Mouse (Mus musculus) activated CD4-positive, CD25-positive, alpha-beta regulatory T cell, adult 4 months (primary cell): ENCODE measurements at regions not wholly inside any gene's neighbourhood (a gene's known extent, or its start where the extent isn't known, plus 50 kb on each side); places are given as distances from the start of the nearest gene placed in this dataset.

Source experiments
- ATAC-seq: one replicate; pipeline ENCODE4 v1.8.0; 2017

DNA sequence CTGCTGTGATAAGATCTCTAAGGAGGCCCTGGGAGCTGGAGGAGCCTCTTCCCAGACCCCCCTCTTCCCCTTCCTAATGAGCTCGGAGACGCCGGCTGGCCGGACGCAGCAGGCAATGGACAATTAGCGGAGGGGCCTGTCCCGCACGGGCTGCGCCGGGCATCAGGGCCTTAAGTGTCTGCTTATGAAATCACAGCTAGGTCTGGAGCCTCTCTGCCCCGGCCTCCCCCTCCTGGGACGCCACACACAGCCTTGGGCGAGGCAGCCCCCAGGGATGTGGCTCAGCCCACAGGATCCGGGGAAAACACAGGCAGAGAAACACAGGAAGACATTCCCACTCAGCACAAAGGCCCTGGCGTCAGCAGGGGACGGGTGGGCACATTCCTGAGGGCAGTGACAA is 420.6 kb downstream of the Med13l start:
- ATAC-seq, result no peak

DNA sequence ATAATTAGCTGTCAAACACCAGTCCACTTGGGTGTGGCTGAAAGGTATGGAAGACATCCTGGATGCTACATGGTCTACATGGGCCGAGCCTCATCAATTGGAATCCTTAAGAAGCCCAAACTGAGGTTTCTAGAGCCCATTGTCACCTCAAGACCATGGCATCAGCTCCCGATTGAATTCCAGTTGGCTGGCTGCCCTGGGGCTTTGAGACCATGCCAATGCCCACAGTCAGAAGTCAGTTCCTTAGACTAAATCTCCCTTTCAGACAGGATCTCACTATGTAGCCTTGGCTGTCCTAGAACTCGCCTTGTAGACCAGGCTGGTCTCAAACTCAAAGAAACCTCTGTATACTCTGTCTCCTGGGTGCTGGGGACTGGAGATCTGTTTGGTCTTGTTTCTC is 423.8 kb downstream of the Med13l start:
- no peak for ATAC-seq

DNA sequence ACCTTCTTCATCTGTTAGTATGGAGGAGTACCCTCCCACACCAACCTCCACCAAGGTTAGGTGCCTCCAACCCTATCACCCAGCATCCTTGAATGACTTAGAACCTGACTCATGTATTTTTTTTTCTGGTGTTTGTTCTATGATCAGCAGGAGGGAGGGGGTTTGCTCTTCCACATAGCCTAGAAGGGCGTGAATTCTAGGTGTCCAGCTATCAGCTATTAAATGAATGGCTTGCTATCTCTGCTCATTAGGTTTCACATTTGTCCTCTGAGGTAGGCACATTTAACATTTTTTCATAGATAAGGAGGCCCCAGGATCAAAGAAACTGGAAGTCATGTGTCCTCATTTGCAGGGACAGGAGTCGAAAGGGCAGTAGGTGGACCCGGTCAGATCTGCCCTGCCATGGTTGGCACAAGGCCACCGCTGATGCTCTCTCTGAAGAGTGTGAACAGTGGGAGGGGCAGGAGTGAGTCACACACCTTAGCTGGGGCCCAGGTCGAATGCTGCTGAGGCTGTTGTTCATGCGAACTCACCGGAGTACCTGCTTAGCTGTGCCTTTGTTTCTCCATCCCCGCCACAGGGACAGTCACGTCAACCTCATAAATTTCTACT is 424.4 kb downstream of the Med13l start:
- no peak for ATAC-seq

DNA sequence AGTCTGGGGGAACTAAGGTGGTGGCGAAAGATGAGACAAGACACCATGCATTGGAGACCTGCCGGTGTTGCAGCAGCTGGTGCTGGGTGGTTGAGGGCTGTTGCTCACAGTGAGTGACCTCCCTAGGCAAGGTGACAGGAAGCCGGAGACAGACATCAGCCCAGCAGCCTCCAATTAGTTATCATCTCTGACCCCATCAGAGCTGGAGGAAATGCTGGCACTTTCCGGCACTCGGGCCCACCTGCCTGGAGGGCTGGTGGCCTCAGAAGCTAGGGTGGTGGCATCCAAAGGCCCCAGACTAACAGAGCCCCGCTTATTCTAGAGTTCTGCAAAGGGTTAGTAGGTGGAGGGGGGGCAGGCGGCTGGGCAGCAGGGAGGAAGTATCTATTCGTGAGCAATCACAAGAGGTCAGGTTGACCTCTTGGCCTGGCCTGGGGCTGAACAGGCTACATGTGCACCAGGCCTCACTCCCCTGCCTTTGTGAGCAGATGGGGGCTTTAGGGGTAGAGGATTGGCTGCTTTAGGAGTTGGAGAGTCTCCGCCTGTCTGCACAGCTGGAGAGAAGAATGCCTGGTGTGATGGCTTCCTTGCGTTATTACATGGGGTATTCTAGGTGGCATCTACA is 427.0 kb downstream of the Med13l start:
- no peak for ATAC-seq

DNA sequence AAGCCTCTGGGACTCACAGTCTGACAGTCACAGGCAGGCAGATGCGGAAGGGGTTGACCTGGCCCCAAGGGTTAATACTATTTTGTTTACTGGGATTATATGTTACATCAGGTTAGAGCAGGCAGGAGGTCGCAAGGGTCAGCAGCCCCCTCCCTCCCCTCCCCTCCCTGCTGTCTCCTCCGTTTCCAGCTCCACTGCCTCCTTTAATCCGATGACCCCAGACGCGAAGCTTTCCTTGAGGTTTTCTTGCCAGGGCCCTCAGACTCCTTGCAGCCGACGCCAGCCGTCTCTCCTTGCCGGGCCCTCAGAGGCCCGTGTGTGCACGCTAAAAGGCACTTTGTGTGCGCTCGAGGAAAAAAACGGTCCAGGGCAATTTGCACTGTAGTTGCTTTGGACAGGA is 438.6 kb downstream of the Med13l start:
- ATAC-seq, result no peak

DNA sequence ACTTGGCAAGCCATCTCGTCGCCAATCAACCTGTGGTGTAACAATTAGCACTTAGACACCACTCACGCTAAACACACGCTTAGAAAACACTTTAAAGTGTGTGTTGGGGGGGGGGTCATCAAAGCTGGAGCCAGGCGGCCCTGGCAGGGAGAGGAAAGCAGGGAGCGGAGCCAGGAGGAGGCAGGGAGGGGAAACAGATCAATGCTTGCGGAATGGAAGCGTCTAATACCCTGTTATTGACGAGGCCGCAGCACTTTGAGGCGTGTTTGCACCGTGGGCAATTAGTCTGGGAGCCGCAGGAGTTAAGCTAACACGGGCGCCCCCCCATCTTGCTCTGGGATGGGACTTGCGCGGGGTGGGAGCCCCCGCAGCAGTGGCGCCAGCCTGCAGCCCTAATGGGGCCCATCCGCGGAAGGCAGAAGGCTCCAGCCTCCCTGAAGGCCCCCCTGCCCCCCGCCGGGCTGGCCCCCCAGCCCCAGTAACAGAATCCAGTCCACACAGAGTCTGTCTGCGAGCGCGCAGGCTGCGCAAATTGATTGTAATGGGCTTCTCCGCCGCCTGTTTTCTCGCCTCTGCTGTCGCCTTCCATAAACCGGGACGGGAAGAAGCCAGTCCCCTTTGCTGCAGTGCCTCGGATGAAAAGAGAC is 445.5 kb downstream of the Med13l start:
- no peak for ATAC-seq

DNA sequence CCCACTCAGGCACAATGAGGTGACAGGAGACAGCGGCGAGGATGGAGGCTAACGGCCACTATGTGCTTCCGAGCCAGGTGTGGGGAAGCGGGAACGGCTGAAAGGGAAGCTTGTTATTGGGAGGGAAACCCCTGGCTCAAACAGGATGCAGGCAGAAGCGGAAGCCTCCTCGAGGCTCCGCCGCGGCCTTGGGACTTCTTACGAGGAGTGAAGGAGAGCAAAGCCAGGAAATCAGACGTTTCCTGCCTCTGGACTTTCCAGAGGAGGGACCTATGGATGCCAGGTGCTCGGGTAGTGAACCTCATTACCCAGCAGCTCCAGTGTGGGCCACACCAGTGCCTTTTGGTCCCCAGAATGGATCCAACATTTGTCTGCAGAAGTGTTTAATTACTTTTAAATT is 449.6 kb downstream of the Med13l start:
- ATAC-seq, result no peak

DNA sequence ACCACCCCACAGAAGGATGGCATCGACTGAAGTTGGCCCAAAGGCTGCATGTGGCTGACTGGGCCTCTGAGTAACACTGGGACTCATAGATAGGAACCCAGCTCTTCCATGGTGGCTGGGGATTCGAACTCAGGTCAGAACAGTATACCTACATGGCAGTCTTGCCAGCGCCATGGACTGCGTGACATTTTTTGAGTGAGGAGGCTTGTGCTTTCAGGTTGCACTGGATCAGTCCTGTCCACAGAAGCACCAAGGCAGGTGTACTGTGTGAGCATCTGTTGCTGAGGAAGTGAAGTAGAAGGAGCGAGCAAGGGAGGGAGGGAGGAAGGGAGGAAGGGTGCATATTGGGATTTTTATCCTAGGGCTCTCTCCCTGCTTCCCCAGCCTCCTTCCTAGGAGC is 454.7 kb downstream of the Med13l start:
- ATAC-seq, result no peak

DNA sequence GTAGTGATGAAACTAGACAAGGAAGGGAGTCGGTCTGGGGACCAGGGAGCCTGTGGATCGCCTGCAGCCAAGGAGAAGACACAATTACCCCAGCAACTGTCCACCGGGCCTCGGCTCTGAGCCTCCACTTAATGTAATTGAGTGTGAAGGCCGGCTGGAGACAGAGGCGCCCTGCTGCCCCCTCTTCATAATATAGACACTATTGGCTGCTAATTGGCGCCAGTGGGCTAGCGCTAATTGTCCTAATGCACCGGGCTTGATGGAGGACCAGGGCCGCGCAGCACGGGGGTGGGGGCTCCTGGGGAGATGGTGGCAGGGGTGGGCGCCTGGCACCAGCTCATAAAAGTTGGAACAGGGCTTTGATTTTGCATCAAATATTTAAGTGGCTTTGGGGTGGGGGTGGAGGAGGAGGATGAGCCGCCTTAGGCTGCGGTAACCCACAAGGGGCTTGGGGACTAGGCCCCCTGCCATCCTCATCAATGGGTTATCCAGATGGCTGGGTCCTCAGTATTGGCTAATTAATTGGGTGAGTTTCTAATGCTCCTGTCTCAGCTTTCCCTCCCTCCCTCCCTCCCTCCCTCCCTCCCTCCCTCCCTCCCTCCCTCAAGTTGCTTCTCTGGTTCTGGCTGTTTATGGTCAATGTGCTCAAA is 455.3 kb downstream of the Med13l start:
- ATAC-seq, result no peak

DNA sequence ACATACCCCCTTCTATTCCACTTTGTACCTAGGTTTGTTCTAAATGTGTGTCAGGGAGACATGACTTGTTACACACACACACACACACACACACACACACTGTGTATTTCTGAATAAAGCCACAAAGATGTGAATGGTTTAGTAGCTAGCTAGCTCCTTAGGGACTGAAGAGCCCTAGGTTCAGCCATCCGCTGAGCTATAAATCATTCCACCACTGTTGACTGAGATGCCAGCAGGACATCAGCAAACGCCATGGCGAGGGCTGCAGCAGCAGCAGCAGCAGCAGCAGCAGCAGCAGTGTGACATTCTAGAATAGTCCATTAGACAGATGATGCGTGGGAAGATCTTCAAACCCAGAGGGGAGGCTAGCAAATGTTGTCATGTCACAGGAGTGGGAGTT is 455.9 kb downstream of the Med13l start:
- no peak for ATAC-seq

DNA sequence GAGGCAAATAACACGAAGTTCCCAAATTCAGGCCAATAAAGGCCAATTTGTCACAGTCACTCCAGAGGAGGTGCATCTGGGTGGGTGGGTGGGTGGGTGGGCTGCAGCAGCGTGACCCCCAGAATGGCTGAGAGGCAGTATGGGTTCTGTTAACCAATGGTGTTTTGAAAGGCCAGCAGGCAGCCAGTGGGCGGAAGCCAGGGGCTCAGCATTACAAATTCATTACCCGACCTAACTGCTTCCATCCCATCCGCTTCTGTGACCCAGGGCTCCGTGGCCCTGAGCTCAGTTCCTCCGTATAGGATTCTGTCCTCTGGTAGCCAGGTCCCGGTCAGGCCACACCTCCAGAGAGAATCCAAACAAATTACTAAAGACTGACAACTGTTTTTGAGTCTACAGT is 463.5 kb downstream of the Med13l start:
- no peak for ATAC-seq

DNA sequence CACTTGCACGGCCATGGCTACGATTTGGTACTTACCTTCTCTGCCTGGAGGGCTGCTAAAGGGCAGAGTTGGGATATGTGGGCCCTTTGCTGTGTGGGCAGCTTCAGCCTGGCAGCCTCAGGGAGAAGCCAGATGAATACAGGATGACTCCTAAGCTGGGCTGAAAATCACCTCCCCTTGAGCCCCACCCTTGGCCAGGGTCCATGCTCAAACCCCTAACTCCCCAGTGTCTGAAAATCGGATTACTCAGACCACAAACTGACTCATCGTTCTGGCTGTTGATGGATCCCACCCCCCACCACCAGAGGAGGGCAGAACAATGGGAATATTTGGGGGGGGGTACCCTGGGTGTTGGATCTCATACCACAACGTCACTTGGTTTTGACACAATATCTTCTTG is 471.6 kb downstream of the Med13l start:
- ATAC-seq, result no peak

DNA sequence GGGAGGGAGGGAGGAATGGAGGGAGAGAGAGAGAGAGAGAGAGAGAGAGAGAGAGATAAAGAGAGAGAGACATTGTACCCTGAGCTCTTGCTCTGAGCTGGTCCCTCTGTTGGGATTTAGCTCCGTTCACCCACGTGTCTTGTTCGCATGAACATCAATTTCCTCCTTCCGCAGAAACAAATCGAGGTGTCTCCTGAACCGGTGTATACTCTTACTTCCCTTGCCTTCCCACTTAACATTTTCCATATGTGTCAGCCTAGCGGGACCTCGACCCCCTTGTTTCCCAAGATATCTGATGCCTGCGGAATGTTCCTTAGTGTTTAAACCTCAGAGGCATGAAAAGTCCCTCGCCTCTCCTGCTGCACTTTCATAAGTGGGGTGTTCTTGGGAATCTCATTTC is 484.1 kb downstream of the Med13l start:
- ATAC-seq, result no peak

DNA sequence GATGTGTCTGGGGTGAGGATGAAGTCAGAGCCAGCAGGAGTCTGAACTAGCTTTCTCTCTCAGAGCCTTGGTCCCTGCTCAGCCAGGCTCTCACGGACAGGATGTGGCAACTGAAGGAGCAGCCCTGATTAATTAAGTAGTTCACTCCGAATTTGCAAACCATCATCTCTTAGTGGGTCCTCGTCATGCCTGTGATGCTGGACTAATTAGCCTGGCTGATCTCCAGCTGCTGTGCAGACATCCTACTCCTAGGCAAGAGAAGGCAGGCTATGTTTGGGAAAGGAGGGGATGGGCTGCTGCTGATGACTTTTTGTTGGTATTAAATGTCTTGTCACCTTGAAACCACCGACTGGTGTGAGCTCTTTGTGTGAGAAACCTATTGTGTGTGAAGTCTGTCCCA is 487.1 kb downstream of the Med13l start:
- ATAC-seq, result no peak

DNA sequence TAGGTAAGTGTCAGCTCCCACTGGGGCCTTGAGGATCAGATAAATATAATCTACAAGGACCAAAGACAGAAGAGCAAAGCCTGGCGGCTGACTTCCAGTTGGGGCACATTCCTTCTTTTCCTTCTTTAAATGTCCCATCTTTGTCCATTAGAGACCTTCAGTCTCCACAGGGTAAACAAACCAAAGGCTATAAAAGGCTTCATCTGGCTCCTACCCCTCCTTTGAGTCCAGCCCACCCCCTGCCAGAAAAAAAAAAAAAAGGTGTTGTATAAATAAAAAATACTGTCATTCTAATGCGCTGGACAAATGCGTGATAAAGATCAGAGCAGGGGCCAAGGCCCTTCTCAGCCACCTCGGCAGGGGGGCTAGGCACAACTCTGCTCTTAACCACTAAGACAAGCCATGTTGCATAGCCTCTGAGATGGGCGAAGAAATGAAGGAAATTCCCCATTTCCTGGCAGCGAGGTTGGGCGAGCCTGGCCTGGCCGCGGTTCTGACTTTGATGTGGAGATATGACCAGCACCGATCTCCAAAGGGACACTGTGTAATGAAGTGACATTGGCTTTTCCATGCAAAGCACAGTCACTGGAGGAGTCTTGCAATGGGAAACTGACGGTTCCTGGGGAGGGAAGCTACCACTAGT is 492.0 kb downstream of the Med13l start:
- no peak for ATAC-seq

DNA sequence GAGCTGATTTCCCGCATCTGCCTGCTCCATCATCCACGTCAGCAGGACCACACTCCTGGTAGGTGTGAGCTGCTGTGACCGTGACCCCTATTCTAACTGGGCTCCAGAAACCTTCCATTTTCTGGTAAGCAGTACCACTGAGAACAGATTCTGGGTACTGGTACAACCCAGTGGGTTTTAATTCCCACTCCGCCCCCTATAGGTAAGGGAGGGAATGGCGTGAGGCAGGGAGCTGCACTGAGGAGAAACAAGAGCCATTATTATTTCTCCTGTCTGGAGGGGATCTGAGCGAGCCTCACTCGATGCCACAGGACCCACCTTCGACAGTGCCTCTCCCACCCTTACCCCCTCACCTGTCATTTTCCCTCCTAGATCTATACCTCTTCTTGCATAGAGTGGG is 493.3 kb downstream of the Med13l start:
- ATAC-seq, result no peak

DNA sequence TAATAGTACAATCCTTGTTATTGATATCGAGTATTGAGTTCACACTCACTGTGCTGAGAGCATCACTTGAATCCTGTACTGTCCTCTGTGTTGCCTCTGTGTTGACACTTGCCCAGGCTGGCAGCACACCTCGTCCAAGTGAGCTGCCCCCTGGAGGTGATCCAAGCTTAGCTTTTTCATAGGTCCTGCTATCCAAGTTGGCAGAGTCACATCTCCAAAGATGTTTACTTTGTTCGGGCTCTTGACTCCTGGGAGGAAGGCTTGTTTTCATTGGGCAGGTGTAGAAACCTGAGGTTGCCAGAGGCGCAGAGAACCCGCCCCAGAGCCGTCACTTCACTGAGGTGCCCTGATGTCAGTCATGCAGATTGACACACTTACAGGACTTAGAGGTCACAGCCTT is 493.9 kb downstream of the Med13l start:
- no peak for ATAC-seq

DNA sequence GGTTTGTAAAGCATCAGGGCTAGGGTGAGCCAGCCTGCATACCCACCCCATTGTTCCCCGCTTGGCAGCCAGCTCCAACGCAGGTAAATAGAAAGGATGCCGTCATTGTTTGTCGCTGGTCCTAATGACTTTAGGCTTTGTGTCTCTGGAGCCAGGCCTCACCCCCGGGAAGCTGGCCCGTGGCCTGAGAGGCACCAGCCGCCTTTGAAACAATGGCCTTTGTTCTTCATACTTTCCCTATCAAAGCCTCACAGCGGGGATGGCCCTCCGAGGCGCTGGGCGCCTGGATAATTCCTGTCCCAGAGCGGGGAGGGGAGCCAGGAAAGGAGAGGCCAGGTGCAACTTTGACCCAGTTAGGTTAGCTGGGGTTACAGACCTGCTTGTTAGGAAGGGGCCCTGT is 495.0 kb downstream of the Med13l start:
- ATAC-seq, result no peak

DNA sequence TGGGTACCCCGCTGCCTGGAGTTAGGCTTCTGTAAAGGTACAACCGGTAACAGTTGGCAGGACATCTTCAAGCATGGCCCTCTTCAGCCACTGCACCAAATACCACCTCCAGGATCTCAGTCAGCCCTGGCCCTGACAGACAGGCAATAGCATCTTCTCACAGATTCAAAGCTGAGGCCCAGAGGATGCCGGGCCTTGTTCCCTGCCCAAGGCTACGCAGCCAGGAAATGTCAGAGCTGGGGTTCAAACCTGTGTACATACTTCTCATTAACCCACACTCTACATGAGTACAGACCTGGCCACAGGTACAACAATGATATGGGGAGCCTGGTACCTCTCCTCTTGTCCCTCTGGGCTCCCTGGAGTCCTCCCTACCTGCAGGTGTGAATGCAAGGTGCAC is 497.3 kb downstream of the Med13l start:
- ATAC-seq, result no peak

DNA sequence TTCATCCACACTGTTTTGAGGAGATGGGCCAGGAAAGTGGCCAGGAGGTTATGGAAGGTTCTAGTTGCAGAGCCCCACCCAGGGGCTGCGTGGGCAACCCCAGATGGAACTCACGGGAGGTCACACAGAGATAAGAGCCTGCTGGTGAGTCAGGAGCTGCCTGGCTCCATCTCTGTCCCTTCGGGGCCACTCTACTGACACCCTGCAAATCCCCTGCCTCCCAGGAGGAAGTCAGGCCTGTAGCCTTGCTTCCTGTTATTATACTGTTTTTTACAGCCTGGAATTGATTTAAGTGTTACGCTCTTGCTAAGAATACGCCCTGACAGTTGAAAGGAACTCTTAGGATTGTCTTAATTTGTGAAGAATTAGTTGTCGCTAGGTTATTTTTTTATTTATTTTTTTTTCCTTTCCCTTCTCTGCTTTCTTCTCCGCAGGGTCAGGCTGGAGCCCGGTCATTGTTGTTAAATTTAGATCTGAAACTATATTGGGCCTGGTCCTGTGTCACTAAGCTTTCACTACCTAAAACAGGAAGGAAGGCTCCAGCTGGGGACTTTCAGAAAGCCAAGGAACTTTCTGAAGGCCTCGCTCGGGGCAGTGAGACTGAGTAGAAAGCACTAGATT is 497.9 kb downstream of the Med13l start:
- no peak for ATAC-seq

DNA sequence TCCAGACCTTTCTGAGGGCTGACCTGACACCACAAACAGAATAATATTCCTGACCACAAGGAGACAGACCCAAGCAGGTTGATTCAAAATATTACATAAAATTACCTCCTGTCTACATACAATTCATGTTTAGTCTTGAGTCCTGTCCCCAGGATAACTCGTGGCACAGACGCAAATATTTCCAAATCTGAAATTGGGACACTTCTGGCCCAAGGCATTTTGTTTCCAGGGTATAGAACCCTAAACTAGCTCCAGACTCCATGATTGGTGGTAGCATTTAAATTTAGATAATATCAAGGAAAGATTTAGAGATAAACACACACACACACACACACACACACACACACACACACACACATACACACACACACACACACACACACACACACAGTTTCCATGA is 498.7 kb downstream of the Med13l start:
- ATAC-seq, result no peak

DNA sequence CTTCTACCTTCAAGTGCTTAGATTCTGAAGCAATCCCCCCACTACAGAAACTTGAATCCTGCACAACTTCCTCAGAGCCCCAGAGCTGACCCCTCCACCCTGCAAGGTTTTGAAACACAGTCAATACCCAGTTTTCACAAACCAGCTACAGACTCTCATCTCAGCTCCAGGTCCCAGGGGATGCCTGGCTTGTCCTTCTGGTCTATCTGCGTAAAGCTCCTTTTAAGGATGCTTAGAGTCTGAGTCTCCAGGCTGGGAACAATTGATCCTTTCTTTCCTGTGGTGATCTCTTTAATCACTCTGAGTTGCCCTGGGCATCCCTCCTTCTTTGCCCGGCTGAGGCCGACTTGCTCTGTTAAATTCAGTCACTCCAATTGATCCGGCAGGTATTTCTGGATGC is 500.4 kb downstream of the Med13l start:
- no peak for ATAC-seq

DNA sequence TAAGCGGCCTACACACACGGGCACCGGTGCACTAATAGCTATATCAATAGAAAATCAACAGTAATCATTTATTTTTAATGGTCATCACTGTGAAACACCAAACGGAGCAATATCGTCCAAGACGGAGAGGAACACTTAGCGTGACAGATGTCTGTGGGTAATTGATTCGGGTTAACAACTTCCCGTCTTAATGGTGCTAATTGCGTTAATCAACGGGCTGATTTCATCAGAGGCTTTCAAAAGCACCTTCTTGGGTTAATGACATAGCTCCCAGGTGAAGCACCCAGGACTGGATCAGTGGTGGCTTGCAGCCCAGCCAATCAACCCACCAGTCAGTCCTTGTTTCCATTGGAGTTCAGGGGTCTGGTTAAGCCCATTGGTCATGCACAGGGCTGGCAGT is 502.0 kb downstream of the Med13l start:
- ATAC-seq, result no peak
